Mouse (Mus musculus): ENCODE results near the gene Bod1l.
A peak's percentile ranks its signal among the peaks of the same experiment; 100 is the strongest.

Bod1l gene

DNA sequence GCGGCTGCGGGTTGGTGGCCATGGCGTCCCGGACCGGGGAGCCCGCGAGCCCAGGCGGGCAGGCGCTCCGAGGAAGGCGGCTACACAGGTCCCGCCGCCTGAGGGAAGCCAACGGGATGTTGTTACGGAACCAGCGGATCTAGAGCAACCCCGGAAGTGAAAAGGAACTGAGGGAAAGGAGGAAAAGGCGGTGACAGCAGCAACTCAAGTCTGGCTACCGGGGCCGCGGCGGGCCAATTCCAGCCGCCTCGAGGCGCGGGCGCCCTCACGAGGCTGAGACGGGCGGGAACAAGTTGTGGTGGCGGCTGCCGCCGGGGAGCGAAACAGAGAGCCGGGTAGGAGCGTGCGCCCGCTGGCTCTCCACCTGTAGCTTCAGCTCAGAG is at the start of gene Bod1l:
Gene Bod1l (minus strand): TSS at position 169 of the 383 bp plus-strand sequence.
- peak; percentile 97 to 98 for DNase-seq

- DNase-seq: no peak
Observed at GRCm38 (mm10) chr5:41893351-41893750, 49.2 kb upstream of the Bod1l start.

GRCm38 (mm10) chr5:41890871-41891270 is 46.8 kb upstream of the Bod1l start:
- DNase-seq: no peak

DNA sequence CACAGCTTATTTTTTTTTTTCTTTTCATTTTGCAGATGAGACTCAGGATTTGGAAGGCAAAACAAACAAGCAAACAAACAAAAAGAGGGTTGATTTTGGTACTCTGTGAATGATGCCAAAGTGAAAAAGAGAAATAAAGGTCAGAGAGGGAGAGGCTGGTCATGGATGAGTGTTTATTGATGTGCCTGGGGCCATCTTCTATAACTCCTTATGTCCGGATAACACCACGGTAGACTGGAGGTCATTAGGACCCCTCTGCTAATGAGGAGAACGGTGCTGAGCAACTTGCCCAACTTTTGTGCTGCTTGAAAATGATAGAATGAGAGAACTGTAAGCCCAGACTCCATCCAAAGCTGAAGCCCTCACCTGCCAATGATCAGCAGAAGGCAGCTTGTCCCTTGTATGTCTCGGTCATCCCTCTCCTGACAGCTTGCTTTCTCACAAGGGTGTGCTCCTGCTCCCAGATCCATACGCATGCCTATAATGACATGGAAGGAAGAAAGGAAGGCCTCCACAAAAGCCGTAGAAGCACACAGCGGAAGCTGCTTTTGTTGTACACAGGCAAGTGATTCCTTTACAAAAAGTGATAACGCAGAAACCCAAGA is 45.2 kb upstream of the Bod1l start:
- no peak for DNase-seq

- DNase-seq: no peak
Observed at GRCm38 (mm10) chr5:41888834-41889233, 44.7 kb upstream of the Bod1l start.

DNA sequence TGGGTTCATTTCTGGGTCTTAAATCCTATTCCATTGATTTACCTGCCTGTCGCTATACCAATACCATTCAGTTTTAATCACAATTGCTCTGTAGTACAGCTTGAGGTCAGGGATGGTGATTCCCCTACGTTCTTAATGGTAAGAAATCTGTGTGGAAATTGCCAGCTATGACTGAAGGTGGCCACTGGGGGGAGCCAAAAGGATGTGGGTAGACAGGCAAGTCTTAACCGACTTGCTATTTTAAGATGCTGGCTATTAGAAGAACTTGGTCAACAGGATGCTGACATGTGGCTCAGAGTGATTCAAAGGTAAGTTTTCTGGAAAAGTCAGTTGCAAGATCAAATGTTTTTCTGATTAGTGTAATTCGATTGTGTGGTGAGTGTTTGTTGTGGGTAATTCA is 43.6 kb upstream of the Bod1l start:
- peak; percentile 83 to 85 for DNase-seq

- DNase-seq: peak; percentile 73 to 77
Observed at GRCm38 (mm10) chr5:41884563-41884962, 40.4 kb upstream of the Bod1l start.

DNA sequence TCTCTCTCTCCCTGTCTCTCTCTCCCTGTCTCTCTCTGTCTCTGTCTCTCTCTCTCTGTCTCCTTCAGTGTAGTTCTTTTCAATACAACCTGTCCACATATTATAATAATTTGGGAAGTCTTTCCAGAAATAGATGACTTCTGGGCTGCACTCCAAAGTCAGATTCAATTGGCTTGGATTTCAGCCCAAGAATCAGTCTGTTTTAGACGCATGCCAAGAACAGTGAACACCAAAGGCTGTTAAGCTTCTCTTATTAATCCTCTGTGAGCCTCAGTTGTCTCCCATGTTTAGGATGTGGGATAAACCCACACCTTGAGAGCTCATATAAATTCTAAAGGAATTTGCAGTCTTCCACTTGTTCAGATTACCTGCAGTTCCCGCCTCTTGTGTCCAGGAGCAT is 27.0 kb upstream of the Bod1l start:
- no peak for DNase-seq

DNA sequence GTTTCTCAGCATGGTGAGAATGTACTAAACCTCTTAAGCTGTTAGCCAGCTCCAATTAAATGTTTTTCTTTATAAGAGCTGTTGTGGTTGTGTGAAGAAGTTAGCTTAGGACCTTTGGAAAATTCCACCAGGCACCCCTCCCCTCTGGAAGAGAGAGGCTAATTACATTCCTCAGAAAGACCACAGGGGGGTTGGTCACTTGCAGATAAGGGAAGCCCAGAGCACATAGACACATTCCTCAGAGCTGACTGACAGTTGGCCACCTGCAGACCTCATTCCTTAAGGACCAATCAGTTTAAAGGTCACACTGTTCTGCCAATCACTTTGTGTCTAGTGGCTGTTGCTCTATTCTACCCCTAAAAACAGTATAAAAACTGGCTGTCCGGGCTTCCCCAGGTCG is 11.7 kb upstream of the Bod1l start:
- no peak for DNase-seq

GRCm38 (mm10) chr5:41845558-41845937 is 1.4 kb upstream of the Bod1l start:
- DNase-seq: no peak

GRCm38 (mm10) chr5:41844820-41845557 is 874 bp upstream of the Bod1l start:
- peak; percentile 22 to 45 for DNase-seq

DNA sequence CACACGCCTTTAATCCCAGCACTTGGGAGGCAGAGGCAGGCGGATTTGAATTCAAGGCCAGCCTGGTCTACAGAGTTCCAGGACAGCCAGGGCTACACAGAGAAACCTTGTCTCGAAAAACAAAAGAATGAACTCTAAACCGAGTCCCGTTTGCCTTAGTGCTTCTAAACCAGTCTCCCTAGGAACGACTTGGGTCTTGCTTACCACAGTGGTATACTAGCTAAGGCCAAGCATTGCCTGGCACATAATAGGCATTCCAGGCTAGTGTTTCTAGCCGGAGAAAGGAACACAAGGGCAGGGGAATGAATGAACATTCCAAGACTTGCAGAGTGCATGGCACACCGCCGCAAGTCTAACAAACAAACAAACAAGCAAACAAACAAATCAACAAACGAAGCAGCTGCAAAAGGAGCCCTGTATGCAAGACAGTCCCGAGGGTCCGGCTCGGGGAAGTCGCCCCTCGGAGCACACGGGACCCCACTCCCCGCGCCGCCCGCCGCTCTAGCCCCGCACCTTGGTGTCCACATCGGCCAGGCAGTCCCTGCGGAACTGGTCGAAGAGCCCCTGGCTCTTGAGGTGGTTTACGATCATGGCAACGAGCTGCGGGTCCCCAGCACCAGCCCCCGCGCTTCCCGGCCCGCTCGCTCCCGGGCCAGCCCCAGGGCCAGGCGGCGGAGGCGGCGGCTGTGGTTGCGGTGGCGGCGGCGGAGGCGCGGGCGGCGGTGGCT is 532 bp downstream of the Bod1l start:
- no peak for DNase-seq

DNA sequence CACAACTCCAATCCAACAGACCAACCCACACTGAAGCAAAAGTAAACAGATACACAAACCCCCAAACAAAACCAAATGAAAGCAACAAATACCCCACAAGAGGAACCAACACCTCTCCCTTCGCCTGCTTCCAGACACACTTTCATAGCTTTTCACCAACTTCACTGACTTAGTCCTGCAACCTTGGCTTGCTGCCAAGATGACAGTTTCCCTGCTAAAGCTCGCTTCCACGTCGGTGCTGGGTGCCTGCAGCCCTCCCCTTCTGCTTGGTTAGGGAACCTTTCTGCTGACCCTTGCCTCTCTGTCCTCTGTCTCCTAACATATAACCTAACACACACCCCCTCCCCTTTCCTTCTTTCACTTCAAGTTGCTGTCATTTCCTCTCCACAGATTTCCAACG is 1.4 kb downstream of the Bod1l start:
- peak; percentile 40 to 57 for DNase-seq

DNA sequence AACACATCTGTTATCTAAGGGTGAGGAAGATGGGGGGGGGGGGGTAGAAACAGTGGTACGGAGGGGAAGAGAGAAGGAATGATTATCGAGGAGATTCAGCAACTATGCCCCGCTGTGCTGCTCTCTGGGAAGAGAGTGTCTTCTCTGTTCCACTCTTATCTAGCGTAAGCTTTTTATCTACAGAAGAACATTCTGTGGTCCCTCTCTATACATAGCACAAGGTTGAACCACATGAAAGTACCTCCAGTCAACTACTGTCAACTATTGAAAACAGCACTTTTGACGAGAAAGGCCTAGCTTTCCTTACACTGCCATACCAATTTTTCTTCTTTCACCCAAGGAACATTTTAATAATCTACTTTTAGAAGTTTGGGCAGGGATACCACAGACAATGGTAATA is 2.4 kb downstream of the Bod1l start:
- no peak for DNase-seq

GRCm38 (mm10) chr5:41830100-41830499 is 14.0 kb downstream of the Bod1l start:
- no peak for DNase-seq

- DNase-seq: no peak
Observed at GRCm38 (mm10) chr5:41821158-41821557, 23.0 kb downstream of the Bod1l start.

DNA sequence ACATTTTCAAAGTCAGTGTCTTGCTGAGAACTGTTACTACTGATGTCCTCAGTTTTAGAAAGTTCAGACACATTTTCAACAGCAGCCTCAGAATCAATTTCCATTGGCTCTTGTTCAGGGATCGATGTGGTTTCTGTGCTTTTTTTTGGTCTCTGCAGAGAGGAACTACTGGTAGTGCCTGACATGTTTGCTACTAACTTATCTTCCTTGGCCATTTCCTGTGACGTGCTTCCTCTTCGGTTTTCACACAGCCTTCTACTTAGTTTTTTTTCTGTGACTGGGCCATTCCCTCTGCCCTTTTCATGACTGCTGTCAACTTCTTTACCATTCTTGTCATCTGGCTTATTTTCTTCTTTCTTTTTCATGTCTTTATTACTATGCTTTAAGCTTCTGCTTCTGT is 23.6 kb downstream of the Bod1l start:
- DNase-seq: no peak

DNA sequence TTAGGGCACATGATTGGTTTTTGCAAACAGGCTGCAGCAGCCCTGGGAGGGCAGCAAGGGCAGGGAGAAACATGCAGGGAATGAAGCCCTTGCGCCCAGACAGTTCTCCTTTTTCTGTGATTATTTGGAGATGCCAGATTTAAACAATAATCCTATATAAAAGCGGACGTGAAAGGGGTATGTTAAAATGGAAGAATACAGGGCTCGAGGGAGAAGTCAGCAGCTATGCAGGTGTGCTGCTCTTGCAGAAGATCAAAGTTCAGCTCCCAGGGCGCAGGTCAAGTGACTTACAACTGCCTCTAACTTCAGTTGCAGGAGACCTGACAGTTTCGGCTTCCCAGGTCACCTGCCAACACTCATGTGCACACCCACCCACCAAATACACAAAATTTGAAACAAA is 31.6 kb downstream of the Bod1l start:
- DNase-seq: no peak

GRCm38 (mm10) chr5:41811279-41811678 is 32.8 kb downstream of the Bod1l start:
- DNase-seq: no peak

DNA sequence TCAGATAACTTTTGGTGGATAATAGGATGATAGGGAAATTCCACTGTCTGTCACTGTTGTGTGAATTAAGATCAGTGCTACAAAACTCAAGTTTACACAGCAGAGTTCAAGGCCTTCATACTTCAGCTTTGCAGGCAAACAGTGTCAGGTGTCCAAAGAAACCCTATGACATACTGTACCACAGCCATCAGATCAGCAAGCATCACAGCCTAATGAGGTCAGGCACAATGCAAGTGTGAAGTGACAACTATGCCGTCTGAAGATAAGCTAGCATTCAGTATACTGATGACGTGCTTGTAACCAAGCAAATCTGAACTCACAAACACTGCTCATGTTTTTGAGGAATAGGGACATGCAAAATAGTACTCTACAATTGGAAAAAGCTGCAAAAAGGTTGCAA is 36.7 kb downstream of the Bod1l start:
- DNase-seq: no peak

GRCm38 (mm10) chr5:41806176-41806575 is 37.9 kb downstream of the Bod1l start:
- no peak for DNase-seq

DNA sequence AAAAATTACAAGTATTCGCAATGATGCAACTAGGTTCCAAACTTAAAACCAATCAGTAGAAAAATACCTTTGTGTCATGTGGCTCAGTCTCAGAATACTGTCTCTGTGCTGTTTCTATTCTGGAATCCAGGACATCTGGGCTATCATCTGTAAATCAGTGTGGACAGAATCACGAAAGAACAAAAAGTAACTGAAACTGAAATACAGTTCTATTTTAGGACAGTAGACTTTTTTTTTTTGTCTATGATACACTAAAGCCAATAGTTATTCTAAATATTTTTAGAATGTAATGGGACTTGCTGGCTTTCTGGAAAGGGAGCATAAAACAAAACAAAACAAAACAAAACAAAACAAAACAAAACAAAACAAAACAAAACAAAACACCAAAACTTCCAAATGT is 39.0 kb downstream of the Bod1l start:
- no peak for DNase-seq

GRCm38 (mm10) chr5:41804643-41805042 is 39.5 kb downstream of the Bod1l start:
- DNase-seq: no peak

GRCm38 (mm10) chr5:41801622-41802021 is 42.5 kb downstream of the Bod1l start:
- DNase-seq: no peak

Data from kidney, postnatal 4 days (tissue).